Mouse (Mus musculus): ENCODE data around the gene Dsel. TPM values are rescaled to one million over a fixed set of nuclear protein-coding genes. Genes with fewer than 3 reads are reported as not detected.

Dsel gene
- polyA plus RNA-seq, 1 experiment from 2014 or later = 9.0 TPM

DNA sequence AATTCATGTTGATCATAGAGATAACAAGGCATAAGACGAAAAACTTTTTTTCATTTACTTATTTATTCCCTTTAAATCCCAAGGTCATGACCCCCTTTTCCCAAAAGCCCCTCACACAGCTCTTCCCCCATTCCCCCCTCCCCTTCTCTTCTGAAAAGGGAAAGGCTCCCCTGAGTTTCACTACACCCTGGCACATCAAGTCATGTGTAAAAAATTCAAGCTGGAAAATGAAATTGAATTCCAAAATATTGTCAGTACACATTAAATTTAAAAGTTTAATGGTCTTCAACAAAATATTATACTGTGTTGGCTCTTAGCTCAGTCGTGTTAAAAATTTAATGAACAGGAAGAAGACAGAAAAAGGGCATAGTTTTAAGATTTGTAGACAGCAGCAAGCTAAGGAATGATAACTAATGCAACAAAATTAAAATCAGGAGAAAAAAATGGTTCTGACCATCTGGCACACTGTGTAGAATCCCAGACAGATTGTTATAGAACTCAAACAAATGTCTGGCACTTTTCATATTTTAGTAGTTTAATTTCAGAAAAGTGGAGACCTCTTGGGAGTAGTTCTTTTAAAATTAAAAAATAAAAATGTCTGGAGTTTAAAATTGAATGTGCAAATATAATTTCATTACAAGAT lies 31.0 kb downstream of the Dsel start:
- 59% methylated on average over 2 of the region's 2 CpGs for WGBS
- Histone ChIP-seq H3K4me3 (ENCODE audit: low read length) (no peak overlapping the region), H3K9me3 (ENCODE audit: control insufficient read depth, low read length) (no peaks in the 10 kb centered on the region), H3K4me1 (ENCODE audit: control insufficient read depth, insufficient read depth, low read depth, low read length) (no peaks in the 10 kb centered on the region), H3K27me3 (replicated peaks; ENCODE audit: control insufficient read depth, insufficient read depth, low read length) (no peaks in the 10 kb centered on the region), H3K27ac (ENCODE audit: low read depth, low read length) (no peak overlapping the region), H3K36me3 (ENCODE audit: control insufficient read depth, insufficient read depth, low read length) (no peaks in the 10 kb centered on the region), H3K9ac (ENCODE audit: low read depth, low read length) (no peak overlapping the region), H3K4me2 (ENCODE audit: low read length) (no peak overlapping the region)
- ATAC-seq = no peak
